Mouse (Mus musculus) stomach, postnatal 0 days (tissue): ENCODE data around the gene Nudt1.

Experiments
- CTCF ChIP-seq: IDR thresholded peaks from 2 replicates; pipeline ENCODE4 v1.5.1; 2016; ENCODE audit warnings: antibody characterized with exemption, low read depth, mild to moderate bottlenecking, moderate library complexity
- EP300 ChIP-seq: optimal IDR thresholded peaks from 2 replicates; pipeline ENCODE3; 2016; ENCODE audit warnings: antibody characterized with exemption

DNA sequence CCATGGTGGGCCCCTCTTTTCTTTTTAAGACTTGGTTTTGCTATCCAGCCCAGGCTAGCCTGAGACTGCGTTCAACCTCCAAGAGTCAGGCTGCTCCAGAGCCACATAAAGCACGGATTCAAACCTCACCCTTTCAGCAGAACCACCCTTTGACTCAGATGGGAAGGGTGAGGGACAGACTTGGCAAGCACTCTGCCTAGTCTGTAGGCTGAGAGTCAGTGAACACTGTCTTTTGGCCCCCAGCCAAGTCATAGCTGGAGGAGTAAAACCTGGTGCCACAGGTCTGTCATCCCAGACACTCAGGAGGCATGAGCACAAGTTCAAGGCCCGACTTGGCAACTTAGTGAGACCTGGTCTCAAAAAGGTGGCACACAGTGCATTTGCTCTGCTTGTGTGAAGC is 4.7 kb upstream of the Nudt1 start:
- no peak for TF ChIP-seq CTCF
- TF ChIP-seq EP300, result no peak
